Mouse (Mus musculus) CD8-positive naive resting alpha-beta T cell, adult 2 months (primary cell): ENCODE measurements around the gene Man2a1.

Source experiments
- DNase-seq, 2 experiments: peaks; one replicate each; pipeline ENCODE4 v3.0.0; 2022; ENCODE audit warnings: low read depth in 2 of 2, low spot score in 2 of 2

The Man2a1 gene

DNA sequence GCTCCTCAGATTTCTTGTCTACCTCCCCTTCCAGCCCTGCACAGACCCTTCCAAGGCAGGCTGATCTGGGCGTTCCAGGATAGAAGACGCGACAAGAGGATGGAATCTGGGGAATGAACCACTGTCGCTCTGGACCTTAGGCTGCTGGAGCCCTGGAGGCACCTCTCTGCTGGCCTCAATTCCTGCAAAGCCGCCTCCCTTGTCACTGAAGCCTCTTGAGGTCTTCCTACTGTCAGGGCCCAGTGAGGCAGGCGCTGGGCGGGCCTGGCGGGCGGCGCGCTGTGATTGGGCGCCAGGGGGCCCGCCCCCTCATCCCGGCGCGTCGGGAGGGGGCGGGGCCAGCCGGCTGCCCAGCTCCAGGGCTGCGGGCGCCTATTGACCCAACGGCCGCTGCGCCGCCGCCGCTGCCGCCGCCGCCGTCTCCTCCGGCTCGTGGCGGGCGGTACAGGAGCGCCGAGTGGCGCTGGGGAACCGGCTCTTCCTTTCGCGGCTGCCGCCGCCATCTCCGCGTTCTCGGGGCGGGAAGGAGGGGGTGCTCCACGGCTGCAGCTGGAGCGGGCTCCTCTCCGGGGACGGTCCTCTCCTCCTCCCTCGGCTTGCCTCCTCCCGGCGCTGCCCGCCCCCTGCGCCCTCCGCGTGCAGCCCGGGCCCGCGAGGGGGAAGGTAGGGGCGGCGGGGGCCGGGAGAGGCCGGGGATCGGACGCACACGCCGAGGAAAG is at the start of gene Man2a1:
TSS of gene Man2a1 (plus strand) at position 365 of the 719 bp plus-strand sequence.
- peak; percentile 58 to 66 for DNase-seq

DNA sequence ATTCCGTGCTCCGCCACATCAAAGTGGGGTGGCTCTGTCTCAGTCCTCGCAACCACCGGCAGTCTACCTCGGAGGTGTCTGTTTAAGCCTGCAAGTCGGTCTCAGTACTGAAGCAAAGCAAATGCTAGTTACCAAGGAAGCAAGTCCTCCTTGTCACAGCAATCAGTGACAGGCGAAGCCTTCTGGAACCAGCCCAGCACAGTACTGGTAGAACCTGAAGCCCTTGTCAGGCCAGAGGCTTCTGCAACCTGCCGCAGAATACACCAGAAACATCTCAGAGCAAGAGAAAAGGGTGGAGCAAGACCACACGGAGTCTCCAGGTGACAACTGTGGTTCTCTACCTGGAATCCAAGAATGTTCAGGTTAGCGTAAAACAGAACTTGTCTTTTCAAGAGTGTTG is 47.2 kb upstream of the Man2a1 start:
- DNase-seq = no peak

DNA sequence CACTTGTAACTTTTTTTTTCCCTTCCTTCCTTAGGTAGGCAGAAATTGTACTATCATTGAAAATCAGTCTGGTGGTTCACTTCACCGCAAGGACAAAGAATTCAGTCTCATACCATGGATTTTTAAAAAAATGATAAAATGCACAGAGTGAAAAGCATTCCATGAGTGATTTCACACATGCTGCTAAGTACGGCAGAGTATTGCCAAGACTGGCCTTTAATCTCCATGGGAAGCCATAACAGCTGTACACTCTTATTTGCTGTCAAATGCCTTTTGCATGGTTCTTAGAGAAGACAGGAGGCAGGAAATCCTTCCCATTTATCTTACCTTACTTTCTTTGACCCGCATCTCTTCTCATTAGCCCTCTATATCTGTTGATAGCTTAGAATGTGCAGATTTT is 45.6 kb upstream of the Man2a1 start:
- no peak for DNase-seq

DNA sequence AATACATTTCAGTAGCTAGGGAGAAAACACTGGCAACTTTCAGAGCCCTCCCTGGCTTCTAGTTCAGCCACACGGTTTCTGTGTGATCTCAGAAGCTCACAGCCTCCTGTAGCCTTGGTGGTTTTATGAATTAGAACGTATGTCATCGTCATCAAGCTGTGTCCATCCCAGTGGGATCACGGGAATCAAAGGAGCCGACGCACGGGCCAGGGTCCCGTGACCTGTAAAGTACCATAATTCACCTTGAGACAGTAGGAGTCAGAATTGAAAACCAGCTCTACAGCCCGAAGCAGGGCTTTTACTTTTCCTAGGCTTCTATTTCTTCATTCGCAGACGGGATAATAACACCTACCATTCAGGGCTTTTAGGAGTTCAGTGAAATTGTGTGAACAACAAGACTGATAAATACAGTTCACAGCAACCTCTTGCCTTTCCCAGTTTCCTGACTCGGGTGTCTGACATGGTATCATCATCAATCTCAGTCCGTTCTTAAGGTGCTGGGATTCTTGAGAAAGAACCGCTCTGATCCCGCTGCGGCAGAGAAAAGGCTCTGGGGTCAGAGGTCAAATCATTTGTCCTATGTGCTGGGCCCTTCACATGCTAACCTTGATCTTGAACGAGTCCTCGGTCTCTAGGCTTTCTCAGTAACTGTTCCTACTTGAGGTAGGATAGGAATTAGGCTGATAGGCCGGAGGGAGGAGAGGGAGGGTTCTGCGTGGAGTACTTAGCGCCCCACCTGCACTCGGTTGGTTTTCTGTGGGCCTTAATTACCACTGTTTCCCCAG is 43.7 kb upstream of the Man2a1 start:
- DNase-seq = no peak

DNA sequence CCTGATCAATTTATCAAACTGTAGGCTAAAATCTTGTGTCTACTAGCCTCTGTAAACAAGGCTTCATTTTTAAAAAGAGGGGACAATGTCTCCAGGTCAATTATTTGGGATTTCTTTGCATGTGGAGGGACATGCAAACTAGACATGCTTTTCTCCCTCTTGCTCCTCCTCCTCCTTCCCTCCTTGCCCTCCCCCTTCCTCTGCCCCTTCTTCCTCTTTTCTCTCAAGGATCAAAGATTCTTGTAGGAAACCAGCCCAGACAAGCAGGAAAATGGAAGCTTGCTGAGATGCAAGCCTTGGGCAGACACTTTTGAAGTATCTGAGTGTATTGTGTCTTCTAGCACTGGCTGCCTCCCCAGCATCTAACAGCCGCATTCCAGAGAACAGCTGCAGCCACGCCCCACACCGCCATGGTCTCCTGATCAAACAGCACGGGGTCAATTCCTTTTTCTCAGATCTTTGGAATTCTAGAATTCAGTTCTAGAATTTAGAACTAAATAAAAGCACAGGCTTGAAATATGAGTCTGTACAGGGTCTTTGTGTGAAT is 41.5 kb upstream of the Man2a1 start:
- DNase-seq = no peak

DNA sequence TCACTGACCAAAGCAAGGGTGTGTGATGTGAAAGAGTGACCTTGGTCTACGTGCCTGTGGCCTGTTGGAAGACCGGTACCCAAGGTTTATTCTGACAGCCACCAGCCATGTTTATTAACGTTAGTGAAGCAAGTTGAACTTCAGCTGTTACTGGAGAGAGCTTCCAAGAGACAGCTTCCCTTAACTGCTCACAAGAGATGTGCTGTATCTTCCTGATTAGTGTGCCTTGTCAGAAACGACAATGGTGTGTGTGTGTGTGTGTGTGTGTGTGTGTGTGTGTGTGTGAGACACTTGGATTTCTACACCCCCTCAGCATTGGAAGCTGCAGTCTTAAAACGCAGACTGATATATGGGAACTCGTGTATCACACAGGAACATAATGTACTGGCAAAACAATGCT is 34.1 kb upstream of the Man2a1 start:
- no peak for DNase-seq

DNA sequence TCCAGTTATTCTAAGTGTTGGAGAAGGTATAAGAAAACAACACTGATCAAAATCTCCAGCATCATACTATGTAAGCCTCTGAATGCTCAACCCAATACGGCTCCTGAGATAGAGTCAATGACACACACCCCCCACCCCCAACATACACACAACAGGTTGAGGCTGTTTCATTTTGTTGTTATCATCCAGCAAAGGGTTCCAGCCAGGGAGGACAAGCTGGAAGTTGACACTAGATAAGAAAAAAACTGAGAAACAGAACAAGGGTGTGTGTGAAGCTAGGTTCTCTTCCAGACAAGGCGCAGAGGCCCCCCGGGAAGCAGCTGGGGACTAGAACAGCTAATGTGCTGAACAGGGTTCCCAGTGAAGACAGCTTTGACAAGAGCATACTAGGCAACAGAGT is 33.0 kb upstream of the Man2a1 start:
- DNase-seq = no peak

DNA sequence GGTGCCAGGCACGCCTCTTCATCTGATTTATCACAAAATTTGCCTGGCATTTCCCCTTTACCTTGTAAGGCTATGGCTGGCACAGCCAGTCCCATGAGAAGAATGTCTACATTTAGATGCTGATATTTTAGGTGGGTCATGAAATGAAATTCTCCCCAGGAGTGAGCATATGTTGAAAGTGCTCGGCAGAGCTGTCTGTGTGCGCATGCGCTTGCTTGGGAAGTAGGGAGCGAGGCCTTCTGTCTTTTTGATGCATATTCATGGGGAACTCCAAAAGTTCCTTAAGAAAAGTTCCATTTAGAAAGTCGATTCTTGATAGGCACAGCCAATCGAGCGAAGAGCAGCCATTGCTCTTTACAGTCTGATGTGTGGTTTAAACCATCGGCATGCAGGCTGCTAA is 26.6 kb upstream of the Man2a1 start:
- no peak for DNase-seq

DNA sequence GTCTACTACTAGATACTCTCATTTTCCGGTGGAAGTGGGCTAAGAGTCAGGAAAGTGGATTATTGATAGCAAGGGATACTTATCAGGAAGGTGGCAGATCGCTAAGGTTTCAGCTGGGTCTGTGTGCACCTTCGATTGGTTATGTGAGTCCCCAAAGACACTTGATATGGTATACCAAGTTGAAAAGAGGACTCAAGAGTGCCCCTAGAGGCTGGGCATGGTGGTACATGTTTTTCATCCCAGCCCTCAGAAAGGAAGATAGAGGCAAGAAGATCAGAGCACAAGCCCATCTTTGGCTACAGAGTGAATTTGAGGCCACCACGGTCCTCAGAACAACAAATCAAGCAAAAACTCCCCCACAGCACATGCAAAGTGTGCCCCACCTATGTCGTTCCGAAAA is 25.3 kb upstream of the Man2a1 start:
- peak; percentile 41 to 67 for DNase-seq

DNA sequence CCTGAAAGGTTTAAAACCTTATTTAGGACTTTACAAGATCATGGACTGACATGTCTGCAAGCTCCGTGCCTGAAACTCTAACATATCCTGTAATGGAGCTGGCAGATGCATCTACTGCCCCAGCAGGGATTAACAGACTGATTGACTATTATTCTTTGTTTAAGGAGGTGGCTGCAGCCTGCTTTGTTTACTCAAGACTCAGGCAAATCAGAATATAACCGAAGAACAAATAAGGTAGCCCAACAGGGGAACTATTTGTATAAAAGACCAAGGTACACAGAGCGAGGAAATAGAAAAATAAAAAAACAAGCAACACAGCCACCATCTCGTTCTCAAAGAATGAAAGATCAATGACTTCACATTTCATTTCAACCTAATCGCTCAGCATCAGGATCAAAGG is 23.1 kb upstream of the Man2a1 start:
- DNase-seq = no peak

DNA sequence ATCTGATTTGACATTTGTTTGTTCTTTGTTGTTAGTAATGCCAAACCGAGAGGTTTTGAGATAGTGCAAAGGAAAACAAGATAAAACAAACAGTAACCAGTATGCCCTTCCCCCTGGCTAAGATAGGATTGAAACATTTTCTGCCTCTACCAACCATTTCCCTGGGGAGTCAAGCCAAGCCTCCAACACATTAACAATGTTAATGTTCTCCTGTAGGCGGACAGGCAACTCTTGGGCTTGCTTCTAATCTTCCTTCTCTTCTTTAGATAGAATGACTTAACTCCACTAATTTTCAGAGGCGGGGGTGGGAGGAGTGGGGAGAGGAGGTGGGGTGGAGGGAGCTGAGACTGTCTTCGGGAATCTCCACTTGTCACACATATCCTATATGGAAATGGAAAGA is 22.2 kb upstream of the Man2a1 start:
- DNase-seq = no peak

DNA sequence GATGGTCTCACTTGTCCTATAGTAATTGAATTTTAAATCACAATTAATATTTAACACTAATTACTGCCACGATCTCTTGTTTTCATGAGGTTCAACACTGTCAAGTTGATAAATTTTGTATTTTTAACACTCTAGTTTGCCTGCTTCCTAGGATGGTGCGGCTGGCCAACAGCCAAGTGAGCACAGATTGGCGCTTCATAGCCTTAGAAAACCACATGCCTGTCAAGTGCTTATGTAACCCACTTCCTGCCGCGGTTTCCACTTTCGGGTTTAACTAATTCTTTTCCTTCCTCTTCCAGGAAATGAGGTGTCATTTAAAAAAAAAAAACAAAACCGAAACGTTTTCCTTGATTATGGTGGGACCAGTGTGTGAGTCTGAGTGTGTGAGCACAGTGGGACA is 20.8 kb upstream of the Man2a1 start:
- DNase-seq = peak; percentile 54 to 69

DNA sequence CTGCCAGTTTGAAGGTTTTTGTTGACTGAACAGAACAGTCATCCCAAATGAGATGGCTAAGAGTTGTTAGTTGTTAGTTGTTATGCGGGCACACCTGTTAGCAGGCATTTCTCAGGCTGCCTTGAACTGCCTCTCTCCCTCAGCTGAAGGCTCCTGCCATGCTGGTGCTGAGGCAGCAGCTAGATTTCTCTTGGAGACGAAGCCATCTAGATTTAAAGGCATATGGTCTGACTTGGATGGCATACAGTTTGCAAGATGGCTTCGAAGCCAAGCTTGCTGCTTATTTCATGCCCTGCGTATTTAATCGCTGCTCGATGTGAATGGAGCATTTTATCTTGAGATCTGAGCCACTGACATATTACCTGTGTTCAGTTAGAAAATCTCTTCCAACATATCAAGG is 19.4 kb upstream of the Man2a1 start:
- DNase-seq = no peak

DNA sequence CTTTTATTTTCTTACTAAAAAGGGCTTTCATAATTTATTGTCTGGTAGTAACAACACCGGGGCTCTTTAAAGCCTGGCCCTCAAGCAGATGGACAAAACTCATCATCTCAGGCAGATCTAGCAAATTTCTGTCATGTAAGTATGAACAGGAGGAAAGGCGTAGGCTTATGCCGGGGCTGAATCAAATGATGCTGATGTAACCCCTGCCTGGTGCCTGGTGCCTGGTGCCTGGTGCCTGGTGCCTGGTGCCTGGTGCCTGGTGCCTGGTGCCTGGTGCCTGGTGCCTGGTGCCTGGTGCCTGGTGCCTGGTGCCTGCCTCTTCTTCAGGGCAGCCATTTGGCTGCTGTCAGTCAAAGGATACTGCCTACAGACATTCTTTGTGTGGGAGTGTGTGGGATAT is 18.6 kb upstream of the Man2a1 start:
- DNase-seq = no peak

DNA sequence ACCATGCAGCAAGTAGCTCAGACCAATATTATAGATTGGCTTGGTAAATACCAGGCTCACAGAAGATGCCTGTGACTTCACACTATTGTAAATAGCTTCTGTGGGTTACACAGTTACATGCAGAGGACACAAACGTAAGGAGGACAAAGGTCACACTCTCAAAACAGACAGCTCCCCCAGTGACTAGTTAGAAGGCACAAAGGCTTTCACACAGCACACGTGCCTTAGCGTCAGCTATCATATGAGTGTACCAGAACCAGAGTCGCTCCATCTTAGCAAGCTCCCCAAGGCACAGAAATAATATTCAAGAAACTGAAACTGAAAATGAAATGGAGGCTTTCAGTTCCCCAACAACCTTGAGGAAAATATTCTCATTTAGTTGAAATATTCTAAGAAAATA is 10.1 kb upstream of the Man2a1 start:
- DNase-seq = no peak

DNA sequence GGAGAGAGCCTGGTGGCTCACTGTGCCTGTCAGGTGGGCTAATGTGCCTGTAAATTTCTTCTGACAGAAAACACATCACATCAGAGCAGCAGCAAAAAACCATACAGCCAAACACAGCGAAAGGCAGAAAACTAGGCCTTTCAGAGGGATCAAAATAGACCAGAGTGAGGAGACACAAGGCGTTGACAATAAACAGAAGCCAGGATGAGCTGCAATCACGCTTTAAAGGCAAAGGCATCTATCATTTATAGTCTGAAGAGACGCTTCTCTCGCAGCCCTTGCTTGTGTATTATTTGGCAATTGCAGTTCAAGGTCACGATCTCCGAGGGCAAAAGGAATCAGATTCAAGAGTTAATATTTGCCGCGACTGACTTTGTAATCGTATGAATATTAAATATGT is 9.2 kb upstream of the Man2a1 start:
- DNase-seq = no peak

DNA sequence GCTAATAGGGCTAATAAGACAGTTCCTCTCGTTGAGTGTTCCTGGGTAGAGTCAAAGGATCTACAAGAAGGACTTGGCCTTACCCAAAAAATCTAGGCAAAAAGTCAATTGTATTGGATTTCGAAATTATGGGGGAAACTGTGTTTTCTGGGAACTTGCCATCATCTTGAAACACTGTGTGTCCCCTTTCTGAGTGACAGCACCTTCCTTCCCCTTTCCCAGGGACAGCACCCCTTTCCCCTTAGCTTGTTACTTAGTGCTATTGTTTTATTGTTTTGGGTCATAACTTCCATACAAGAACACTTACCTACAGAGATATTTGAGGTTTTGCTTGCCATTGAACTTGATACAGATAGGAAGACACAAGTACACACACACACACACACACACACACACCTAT is 8.2 kb upstream of the Man2a1 start:
- no peak for DNase-seq

DNA sequence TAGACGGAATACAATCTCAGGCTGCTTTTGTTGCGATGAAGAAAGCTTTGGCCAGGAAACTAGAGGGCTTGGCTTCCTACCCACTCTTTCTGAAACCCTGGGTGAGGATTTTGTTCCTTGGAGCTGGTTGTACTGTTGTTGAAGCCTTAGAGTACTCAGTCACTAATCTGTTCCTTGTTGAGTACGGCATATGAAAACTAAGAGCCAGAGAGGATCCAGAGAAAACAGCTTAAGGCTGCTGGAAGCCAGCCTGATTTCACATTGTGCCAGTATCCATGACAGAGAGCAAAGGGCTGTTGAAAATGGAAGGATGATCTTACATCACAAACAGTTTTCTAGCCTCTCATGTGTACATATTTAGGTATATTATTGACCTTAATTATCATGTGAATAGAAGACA is 7.7 kb upstream of the Man2a1 start:
- no peak for DNase-seq

DNA sequence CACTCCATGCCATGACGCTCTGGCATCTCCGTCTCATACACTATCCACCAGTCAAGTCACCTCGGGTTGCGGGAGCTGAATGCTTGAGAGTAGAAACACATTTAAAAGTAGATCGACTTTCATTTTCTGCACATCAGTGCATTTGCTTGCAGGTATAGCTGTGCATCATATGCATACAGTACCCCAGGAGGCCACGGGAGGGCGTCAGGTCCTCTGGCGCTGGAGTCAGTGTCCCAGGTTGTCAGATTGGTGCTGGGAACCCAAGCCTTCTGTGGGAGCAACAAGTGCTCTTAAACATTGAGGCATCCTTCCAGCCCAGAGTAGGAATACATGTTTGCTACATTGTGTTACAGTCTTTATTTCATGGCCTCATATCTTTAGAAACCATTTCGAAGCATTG is 2.8 kb upstream of the Man2a1 start:
- no peak for DNase-seq

DNA sequence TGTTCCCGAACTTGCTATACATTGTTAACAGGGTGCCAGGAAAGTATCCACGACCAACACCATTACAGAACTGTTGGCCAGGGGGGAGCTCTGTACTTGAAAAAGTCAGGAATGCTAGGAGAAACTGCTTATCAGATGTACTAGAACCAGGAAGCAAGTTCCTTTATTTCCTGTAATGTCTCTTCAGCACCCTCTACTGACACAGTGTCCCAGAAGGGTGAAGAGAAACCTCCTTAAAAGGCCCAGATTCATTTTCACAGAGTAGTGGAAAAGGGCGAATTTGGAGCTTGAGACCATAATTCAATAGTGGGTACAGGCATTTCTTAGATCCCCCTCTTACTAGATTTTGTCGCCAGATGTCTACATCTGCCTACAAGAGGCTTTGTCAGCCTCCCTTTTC is 620 bp upstream of the Man2a1 start:
- no peak for DNase-seq

DNA sequence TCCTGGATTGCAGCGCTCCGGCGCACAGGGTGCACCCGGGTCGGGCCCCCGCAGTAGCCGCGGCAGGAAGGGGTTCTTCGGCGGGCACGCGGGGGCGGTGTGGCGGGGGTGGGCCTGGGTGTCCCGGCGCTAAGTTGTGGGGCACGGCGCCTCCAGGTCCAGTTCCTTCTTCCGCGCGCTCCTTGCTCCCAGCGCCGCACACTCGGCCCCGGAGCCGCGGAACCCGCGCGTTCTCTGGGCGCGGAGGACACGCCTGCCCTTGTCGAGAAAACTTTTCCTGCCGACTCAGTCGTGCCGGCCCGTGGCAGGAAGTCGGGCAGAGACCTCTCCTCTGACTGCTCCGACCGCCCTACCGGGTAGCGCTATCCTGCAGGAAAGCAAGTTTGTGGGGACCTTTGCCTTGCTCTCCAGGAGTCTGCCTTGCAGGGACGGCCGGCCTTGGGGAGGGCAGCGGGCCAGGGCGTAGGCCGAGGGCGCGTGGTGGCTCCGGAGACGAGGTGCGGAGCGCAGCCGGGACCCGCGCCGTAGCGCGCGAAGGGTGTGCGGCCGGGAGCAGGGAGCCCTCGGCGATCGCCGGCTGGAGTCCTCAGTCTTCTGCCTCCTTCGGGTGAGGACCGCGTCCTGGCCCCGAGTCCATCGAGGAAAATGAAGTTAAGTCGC is 685 bp downstream of the Man2a1 start:
- DNase-seq = peak; percentile 46 to 57
